Mouse (Mus musculus) kidney, adult 2 months (tissue): ENCODE data around the gene Mrtfb.

Experiments used
- CTCF ChIP-seq: fragments of 200-500 bp; conservative IDR thresholded peaks from 2 replicates; pipeline ENCODE4 v1.5.1; 2011; ENCODE audit warnings: low read depth, mild to moderate bottlenecking, control low read depth, low read length, moderate library complexity, mixed read lengths; ENCODE audit not compliant: insufficient read depth, insufficient read length
- POLR2A ChIP-seq: fragments of 200-500 bp; IDR thresholded peaks from one replicate; pipeline ENCODE4 v1.6.1; 2011; ENCODE audit warnings: low read depth, low read length, control low read depth

GRCm38 (mm10) chr16:13447284-13448050, 191.2 kb downstream of the Mrtfb start:
- TF ChIP-seq POLR2A: no peak
- no peak for TF ChIP-seq CTCF
